Mouse (Mus musculus) left cerebral cortex, adult 11 months (tissue): ENCODE data around the gene Pomt1.

Source experiments
- DNase-seq: peaks from one replicate; pipeline ENCODE4 v3.0.0; 2022; ENCODE audit warnings: low spot score

Gene Pomt1

DNA sequence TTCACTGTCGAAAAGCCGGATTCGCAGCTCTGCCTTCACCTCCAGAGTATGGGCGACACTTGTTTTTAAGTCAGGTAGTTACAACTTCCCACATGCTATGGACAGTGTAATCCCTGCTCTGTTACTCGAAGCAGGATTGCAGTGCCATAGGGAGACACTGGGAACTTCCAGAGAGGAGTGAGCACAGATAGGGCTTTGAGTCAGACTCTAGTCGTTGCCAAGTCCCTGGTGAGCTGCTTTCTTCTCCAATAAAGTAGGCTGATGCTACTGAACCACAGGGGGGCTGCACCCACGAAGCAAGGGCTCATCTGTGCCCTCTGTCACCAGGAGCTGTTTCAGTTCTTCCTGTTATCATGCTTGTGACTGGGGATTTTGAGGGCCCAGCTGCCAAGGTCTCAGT lies 14.8 kb upstream of the Pomt1 start:
- no peak for DNase-seq

DNA sequence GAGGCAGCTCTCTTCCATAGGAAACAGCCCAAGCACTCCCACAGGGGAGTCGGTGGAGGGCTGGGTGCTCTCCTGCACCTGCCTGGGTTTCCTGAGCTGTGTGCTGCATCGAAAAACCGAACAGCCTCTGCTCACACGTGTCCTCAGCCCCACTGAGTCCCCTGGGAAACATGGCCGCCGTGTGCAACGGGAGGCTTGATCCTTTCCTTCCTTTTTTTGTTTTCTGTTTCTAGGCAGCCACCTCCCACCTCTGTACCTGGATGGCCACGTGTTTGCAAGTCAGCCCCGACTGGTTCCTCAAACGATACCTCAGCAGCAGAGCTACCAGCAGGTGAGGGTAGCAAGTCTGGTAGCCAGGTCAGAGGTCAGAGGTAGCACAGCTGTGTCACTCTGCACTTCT lies 14.3 kb upstream of the Pomt1 start:
- no peak for DNase-seq

DNA sequence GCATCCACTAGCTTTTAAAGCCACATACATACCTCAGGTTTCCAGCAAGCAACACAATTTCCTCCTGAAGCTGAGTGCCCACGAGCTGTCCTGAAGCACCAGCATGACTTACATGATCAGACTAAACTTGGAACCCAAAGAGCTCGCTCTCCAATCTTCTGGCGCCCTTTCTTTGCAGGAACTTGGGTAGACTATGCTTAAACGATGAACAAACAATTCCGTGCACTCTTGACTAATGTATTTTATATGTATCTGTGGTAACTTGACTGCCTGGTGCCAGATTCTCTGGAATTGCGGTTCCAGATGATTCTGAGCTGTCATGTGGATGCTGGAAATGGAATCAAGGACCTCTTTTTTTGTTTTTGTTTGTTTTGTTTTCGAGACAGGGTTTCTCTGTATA lies 957 bp upstream of the Pomt1 start:
- no peak for DNase-seq

DNA sequence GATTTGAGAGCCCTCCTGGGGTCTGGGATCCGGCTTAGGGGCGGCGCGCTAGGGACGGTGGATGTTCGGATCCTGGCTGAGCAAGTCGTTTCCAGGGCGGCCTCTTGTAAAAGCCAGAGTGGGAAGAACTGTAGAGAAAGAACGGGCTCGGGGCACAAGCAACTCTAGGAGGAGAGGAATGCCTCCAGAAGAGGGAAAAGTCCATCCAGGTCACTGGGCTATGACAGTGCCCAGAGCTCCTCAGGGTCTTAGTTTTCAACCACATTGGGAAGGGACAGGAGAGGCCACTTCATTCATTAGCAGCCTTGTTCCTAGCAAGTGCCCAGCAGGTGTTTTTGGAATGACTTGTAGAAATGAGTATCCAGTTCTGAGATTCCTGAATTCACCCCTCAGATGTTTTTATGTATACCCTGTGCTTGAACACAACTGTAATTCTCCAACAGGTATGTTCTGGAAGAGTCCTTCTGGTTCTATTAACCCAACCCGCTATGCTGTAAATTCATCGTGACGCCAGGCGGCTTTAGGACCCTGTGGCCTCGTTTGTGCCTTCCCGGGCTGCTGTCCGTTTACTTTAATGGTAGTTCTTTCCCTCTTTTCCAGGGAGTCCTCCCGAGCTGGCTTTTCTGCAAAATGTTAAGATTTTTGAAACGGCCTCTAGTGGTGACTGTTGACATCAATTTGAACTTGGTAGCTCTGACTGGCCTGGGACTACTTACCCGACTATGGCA lies 534 bp downstream of the Pomt1 start:
- no peak for DNase-seq

DNA sequence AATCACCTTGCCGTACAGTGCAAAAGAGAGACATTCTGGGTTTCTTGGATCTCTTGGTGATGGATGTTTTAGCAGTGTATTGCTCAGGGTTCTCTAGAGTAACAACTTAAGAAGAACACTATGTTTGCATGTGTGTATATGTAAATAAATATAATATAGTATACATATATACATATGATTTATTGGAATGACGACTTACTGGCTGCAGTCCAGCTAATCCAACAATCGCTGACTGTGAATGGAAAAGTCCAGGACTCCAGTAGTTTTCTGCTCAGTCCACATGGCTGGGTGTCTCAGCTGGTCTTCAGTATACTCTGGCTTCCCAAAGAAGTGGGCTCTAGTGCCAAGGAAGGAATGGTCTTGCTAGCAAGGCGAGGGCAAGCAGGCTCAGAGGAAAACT lies 1.2 kb downstream of the Pomt1 start:
- DNase-seq, result no peak

DNA sequence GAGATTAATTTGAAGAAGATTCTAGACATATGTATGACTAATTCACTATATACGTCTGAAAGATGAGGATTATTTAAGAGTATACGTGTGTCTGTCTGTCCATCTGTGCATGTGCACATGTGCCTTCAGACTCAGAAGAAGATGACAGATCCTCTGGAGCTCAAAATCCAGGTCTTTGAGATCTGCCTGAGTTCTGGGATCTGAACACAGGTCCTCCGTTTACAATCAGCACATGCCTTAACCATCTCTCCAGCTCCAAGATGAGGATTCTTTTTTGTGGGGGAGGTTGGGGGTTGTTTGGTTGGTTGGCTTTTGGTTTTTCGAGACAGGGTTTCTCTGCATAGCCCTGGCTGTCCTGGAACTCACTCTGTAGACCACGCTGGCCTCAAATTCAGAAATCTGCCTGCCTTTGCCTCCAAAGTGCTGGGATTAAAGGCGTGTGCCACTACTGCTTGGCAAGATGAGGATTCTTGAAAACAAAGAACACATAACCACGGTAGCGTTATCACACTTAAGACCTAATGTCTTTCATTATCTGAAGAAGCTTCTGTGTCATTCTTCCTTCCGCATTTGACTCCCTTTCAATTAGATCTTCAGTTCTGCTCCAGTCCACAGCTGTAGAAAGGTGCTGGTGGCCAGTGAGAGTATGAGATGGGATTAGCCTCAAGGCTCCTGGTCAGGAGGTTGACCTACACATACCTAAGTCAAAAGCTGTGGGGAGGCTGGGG lies 2.5 kb downstream of the Pomt1 start:
- no peak for DNase-seq

DNA sequence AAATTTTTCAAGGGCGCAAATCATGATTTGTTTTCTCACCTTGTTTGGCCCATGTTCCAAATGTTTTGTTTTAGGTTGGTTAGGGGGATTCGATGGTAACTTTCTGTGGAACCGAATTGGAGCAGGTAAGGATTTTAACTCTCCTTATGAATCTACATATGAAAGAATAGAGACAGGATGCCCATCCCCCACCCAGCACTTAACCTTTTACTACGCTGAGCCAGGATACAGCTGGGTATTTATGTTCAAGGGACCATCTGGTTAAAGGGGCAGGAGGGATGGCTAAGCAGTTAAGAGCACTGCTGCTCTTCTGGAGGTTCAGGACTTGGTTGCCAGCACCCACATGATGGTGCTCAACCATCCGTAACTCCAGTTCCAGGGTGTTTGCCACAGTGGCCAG lies 4.2 kb downstream of the Pomt1 start:
- DNase-seq, result no peak

DNA sequence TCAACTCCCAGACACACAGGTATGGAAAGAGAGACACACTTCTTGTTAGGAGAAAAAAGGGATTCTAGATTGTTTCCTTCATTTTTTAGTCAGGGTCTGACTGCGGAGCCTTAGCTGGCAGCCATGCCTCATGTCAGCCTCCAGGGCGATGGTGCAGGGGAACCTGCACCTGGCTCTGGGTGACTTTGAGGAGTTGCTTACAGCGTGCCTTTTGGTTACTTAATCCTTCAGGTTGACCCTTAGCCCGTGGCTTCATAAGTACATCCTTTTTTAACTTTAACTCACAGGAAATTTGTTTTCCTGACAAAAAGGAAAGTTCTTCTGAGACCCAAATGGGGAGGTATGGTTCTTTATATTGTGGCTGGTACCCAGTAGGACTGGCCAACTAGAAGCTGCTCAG lies 6.6 kb downstream of the Pomt1 start:
- DNase-seq, result no peak

DNA sequence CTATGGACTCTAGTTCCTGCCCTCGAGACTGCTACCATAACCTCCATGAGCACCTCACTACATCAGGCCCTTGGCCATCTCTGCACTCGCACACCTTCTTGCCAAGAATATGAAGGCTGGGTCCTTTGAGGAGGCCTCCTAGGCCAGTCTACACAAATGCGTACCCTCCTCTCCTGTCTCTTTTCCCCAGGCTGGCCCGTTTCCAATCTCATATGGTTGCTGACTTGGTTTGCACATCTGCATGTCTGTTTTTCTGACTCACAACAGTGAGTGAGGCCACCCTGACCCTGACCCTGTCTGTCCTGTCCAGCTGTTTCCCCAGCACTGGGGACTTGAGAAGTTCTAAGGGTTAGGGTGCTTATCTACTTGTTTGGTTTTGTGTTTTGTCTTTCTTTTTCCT lies 10.4 kb downstream of the Pomt1 start:
- DNase-seq, result no peak

DNA sequence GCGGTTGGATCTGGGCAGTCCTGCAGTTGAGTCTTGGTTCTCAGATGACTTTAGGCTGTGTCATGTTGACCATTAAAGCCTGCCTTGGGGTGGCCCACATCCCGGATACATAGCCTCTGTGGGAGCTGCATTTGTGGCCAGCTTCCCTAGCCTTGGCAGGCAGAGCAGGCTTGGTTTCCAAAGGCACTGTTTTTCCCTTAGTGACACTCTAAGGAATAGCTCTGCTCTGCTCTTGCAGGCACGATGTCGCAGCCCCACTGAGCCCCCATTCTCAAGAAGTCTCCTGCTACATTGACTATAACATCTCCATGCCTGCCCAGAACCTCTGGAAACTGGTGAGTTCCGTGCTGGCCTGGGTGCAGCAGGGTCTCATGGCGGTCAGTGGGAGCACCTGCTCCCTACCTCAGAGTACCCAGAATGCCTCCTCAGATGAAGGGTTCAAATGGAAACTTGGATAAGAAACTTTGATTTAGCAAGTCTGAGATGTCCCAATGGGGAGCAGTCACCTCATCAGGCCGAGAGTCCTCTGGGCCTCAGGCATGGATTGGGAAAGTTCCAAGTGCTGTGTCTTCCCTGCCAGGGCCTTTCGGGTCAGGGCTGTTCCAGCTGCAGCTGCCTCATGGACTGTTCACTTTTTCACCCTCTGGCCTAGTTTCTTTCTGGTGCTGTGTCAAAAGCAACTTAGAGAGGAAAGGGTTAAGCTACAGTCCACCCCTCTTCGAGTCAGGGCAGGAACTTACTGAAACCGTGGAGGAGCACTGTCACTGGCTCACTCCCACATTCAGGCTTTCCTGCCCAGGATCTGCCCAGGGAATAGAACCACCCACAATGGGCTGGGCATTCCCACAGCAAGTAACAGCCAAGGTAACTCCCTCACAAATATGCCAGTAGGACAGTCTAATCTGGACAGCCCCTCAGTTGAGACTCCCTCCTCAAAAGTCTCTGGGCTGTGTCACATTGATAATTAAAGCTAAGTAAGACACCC lies 12.3 kb downstream of the Pomt1 start:
- DNase-seq, result no peak

DNA sequence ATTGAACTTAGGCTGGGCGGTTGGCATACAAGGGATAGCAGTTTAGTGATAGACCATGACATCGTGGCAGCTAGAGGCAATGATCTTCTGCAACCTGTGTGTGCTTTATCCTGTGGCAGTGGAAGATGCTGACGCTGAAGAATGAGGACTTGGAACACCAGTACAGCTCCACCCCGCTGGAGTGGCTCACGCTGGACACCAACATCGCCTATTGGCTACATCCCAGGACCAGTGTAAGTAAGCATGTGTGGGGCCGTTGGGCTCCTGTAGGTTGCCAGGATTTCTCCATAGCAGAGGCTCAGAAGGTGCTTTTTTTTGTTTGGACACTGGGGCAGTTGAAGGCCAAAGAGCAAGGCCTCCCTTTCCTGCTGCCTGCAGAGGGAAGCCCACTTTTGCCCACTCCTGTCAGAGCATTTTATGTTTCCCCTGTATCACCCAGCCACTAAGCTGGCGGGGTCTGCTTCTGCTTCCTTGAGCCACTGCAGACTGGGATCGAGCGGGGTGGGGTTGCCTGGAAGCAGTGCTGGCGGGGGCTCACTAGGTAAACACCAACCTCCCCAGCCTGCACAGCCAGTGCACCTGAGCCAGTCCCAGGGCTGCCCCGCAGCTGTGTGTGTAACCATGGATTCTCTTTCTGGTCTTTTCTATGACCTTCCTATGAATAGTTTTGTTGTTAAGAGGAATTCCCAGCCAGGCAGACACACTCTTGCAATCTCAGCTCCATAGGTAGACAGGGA lies 15.6 kb downstream of the Pomt1 start:
- no peak for DNase-seq

DNA sequence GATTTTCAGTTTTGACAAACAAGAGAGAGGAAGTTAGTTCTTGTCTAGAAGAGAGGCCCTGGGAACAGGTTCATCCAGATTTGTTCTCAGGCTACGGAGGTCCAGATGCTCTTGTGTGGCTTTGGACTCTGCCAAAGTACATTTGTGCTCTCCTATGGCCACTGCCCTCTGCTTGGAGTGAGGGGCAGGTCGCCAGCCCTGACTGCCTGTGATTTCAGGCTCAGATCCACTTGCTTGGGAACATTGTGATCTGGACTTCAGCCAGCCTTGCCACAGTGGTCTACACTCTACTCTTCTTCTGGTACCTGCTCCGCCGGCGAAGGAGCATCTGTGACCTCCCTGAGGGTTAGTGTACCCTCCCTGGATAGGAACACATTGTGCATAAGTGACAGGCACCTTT lies 16.3 kb downstream of the Pomt1 start:
- DNase-seq, result no peak

DNA sequence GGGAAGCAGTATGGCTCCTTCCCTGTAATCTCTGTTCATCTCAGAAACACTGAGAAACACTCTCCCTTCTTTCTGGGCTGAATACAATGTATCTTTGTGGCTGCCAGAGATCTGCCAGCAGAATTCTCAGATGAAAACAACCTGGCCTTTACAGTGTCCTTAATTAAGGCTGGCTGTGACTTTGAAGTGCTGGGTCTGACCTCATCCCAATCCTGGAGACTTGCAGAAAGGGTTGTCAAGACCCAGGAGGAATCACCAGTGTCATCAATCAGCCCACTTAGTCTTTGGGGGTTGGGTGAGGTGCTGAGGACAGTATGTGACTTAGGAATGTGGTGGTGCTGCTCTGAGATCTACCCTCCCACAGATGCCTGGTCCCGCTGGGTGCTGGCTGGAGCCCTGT lies 17.0 kb downstream of the Pomt1 start:
- no peak for DNase-seq

DNA sequence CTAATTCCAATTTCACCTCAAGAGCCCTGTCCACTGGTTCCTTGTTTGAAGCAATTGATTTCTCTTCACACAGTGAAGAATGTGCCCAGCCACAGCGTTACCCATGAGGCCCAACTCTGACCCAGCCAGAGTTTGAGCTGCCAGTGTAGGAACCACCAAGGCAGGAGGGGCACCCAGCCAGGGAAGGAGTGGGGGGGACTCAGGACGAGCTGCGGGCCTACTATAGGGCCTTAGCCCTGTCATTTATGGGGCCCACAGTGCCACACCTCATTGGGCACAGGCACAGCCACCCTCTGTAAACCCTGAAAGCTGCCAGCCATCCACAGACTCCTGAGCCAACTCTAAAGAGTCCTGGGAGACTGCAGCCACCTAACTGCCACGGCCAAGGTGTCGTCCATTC lies 18.2 kb downstream of the Pomt1 start:
- no peak for DNase-seq

DNA sequence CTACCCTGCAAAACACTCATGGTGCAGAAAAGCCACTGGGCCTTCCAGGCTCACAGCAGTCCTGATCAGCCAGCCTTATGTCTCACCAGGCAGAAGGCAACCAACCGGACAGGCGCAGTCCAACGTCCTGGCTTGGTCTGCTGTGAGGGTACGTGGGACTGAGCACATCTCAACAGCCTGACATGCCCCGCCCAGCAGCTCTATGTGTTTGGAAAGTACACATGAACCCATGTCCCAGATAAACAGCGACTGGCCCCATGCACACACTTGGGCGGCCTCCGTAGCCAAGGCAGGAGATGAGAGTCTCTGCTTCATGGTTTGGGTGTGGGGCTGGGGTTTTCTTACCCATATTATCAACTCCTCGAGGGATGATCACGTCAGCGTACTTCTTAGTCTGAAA lies 19.9 kb downstream of the Pomt1 start:
- DNase-seq, result no peak

DNA sequence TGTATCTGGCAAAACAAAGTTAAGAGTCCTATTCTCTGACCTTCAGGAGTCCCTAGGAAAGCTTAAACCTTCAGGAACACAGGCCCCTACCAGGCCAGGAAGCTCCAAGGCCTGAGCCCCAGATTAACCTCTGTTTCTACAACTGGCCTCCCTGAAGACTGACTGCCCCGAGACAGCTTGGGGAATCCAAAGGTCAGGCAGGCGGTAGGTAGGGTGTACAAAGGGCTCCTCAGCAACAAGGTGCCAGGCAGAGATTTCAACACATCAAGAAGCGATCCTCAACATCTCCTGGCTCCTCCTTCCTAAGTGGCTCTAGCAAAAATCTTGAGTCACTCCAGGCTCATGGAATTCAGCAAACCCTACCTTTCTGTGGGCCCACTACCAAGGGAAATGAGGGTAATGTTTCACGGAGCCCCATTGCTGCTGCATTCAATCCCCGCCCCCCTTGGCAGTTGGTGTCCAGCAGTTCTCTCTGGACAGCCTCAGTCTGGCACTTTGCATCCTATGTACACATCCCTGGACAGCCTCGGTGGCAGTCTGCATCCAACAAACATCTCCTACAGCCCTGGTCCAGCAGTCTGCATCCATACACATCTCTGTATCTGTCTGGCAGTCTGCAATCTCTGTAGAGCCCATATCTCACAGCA lies 22.6 kb downstream of the Pomt1 start:
- no peak for DNase-seq

DNA sequence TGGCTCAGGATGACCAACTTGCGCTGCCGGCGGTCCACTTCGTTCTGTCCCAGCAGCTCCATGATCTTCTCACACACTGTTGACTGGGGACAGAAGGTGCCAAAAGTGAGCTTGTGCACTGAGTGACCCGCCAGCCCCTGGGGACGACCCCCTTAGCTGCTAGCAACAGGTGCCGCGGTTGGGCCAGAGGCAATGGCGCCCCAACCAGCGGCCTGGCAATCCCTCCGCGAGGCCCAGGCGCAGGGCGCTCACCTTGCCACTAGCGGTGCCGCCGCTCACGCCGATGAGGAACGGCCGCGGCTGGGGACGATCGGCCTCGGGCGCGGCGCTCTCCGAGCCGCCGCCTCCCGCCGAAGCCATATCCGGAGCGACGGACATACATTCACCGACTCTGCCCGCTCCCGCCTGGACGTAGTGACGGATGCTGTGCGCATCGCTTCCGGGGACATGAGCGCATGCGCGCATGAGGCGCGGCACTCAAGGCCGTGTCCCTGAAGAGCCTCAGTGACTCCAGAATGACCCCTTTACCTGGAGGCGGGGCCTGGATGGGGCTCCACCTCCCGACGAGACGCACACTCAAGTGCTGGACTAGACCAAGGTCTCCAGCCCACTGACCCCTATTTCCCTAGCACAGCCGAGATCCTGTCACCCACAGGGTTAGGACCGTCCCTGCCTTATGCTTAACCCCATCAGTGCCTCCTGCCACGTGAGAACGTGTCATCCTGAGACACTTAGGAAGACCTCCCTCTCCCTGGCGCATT lies 23.4 kb downstream of the Pomt1 start, which contains the start of gene Uck1:
Uck1 (minus strand) TSS at position 503 of the 761 bp plus-strand sequence.
- peak; percentile 81 for DNase-seq

DNA sequence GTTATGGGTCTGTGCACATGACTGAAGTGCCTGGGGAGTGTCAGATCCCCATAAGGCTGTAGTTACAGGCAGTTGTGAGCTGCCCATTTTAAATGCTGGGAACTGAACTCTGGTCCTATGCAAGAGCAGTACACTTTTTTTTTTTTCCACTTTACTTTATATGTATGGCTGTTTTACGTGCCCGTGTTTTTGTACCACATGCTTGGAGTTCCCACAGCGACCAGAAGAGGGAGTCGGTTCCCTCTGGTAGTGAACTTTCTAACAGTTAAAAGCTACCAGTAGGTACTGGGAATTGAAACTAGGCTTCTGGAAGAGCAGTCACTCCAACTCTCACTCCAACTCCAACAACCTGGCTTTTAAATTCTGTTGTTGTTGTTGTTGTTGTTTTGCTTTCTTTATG lies 24.2 kb downstream of the Pomt1 start:
- no peak for DNase-seq

DNA sequence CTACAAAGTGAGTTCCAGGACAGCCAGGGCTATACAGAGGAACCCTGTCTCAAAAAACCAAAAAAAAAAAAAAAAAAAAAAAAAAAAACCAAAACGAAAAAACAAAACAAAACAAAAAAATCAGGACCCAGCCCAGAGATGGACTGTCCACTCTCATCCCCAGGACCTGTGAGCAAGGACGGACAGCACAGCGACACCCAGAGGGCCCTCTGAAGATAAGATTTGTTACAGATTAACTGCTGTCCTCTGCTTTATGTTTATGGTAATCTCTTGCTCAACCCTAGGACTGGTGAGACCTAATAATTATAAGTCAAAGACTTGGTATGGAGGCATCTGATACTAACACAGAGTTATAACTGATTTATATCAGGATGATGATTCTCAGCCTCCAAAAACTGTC lies 39.4 kb downstream of the Pomt1 start:
- no peak for DNase-seq

DNA sequence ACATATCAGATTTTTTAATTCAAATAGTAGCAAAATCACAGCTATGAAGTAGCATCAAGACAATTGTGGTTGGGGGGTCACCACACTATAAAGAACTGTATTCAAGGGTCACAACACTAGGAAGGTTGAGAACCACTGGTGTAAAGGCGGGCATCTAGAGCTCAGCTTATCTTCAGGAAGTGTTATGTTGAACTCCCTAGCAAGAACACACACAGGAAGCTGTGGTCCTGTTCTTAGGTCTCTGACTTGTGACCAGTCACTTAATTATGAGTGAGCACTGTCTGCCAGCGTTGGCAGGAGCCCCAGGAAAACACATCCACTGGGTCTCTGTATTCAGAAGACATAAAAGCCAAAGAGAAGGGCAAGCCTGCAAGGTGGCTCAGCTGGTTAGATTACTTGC lies 45.9 kb downstream of the Pomt1 start:
- DNase-seq, result no peak

DNA sequence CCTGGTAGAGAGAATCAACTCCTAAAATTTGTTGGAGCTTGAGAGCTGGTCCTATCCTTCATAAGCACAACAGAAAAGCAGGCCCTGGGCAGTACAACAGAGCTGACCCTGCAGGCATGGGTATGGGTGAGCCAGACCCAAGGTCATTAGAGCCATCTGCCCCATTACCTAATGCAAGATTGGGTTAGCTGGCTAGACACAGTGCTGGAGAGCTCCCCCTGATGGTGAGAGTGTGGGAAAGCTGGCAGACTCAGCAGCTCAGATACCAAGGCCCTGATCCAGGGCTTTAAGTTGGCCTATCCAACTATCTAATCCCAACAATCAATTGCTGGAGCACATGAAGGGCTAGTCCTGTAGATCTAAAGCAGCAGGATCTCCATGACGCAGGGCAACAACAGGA lies 46.3 kb downstream of the Pomt1 start:
- DNase-seq, result no peak
